Mouse (Mus musculus): ENCODE measurements around the gene Gm13287. TPM values are rescaled to one million over a fixed set of nuclear protein-coding genes. Genes with fewer than 3 reads are reported as not detected.
"Not testable (repeated sequence)": the region's sequence is repeated elsewhere in the genome, so short reads cannot be mapped to it uniquely, and the experiment has no call there.

The Gm13287 gene
- polyA plus RNA-seq, 1 experiment from 2014 or later = not detected

DNA sequence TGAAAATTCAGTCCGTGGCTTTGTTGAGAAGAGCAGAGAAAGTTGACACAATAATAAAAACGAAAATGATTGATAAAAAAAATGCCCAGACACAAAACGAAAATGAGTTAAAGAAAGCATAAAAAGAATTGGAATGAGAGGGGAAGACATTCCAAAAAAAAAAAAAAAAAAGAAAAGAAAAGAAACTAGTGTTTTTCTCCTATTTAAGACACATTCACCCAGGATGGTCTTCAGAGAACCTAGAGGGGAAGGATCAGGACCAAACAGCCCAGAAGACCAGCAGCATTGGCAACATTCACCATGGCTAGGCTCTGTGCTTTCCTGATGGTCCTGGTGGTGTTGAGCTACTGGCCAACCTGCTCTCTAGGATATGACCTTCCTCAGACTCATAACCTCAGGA, 12.9 kb downstream of the Gm13287 start, which contains the start of gene Ifna7:
TSS of gene Ifna7 (plus strand) at position 301 of the 400 bp plus-strand sequence.
- Histone ChIP-seq H3K4me3 (no peak within 1 kb of the TSS), H3K4me2 (no peak within 1 kb of the TSS)
- WGBS = 74% methylated on average over 3 of the region's 3 CpGs

DNA sequence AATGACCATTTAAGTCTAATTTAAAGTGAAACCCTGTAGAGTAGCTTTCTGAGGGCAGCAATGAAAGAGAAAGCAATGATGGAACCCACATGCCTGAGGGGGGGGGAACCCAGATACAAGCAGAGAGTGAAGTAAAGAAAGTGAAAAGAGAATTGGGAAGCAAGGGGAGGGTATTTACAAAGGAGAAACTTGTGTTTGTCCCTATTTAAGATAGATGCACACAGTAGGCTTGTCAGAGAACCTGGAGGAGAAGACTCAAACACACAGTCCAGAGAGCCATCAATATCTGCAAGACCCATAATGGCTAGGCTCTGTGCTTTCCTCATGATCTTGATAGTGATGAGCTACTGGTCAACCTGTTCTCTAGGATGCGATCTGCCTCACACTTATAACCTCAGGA, 16.6 kb downstream of the Gm13287 start, which contains the start of gene Ifna11:
TSS of gene Ifna11 (plus strand) at position 301 of the 400 bp plus-strand sequence.
- H3K27me3 ChIP-seq = no peaks in the 10 kb centered on the region
- no peaks in the 10 kb centered on the region for H3K36me3 ChIP-seq
- 97% methylated on average over 1 of the region's 1 CpGs for WGBS
- H3K4me1 ChIP-seq (replicated peaks) = no peaks in the 10 kb centered on the region
- no peaks in the 10 kb centered on the region for H3K9me3 ChIP-seq
- no peak for ATAC-seq (ENCODE audit: low FRiP score)
- no peak within 1 kb of the TSS for H3K9ac ChIP-seq
- H3K4me3 ChIP-seq = no peak within 1 kb of the TSS
- H3K27ac ChIP-seq = no peak within 1 kb of the TSS
- H3K4me2 ChIP-seq = no peak within 1 kb of the TSS

More for the DNA sequence above, 12.9 kb downstream of the Gm13287 start, which contains the start of gene Ifna7:
- H3K9ac ChIP-seq = no peak within 1 kb of the TSS
- H3K9me3 ChIP-seq = no peaks in the 10 kb centered on the region
- H3K27ac ChIP-seq = no peak within 1 kb of the TSS
- no peaks in the 10 kb centered on the region for H3K36me3 ChIP-seq
- no peak for ATAC-seq (ENCODE audit: low FRiP score)
- H3K4me1 ChIP-seq (replicated peaks) = no peaks in the 10 kb centered on the region
- H3K27me3 ChIP-seq = no peaks in the 10 kb centered on the region

DNA sequence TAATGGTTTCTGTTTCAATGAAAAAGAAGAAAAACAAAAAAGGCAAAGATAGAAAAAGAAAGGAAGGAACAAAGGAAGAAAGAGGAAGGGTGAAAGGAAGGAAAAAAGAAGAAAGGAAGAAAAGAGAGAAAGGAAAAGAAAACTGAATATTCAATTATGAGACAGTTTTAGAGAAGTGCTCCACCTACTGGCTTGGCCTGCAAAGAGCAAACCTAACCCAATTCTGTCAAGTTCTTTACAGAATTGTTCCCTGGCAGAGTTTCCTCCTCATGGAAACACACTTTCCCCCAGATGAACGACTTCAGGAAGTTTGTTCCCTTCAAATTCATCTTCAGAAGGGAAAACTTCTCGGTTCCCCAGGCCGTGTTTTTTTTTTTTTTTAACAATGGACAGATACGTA, 19.9 kb downstream of the Gm13287 start:
- H3K27me3 ChIP-seq = no peaks in the 10 kb centered on the region
- no peak overlapping the region for H3K9ac ChIP-seq
- H3K4me3 ChIP-seq = no peak overlapping the region
- H3K4me1 ChIP-seq (replicated peaks) = no peaks in the 10 kb centered on the region
- H3K9me3 ChIP-seq = no peaks in the 10 kb centered on the region
- no peaks in the 10 kb centered on the region for H3K36me3 ChIP-seq
- no peak overlapping the region for H3K27ac ChIP-seq
- WGBS = 26% methylated on average over 4 of the region's 4 CpGs
- no peak overlapping the region for H3K4me2 ChIP-seq
- no peak for ATAC-seq (ENCODE audit: low FRiP score)

DNA sequence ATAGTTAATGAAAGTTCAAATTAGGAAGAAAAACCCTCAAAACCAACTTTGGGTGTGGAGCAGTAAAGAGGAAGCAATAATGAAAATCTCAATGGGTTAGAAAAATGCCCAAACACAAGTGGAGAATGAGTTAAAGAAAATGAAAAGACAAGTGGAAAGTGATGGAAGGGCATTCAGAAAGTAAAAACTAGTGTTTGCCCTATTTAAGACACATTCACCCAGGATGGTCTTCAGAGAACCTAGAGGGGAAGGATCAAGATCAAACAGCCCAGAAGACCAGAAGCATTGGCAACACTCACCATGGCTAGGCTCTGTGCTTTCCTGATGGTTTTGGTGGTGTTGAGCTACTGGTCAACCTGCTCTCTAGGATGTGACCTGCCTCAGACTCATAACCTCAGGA, 24.1 kb downstream of the Gm13287 start, which contains the start of gene Ifna6:
TSS of gene Ifna6 (plus strand) at position 301 of the 400 bp plus-strand sequence.
- H3K4me2 ChIP-seq; H3K9ac ChIP-seq; H3K4me3 ChIP-seq; ATAC-seq (ENCODE audit: low FRiP score); H3K27ac ChIP-seq; H3K9me3 ChIP-seq; H3K4me1 ChIP-seq (replicated peaks); H3K27me3 ChIP-seq; H3K36me3 ChIP-seq: not testable (repeated sequence)

DNA sequence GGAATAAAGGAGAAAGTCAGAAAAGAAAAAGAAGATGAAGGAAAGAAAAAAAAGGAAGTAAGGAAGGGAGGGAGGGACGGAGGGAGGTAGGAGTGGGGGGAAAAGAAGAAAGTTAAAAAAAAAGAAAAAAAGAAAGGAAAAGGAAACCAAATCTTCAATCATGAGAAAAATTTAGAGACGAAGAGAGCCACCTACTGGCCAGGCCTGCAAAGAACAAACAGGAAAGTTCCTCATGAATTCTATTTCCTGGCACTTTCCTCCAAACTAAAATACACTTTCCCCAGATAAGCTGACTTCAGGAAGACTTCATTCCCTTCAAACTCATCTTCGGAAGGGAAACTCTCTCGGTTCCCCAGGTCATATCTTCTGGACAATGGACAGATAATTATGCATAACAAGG, 27.5 kb downstream of the Gm13287 start:
- 23% methylated on average over 4 of the region's 4 CpGs for WGBS
- Histone ChIP-seq H3K9ac (no peak overlapping the region), H3K27ac (no peak overlapping the region), H3K9me3 (no peaks in the 10 kb centered on the region), H3K27me3 (no peaks in the 10 kb centered on the region), H3K4me3 (no peak overlapping the region), H3K36me3 (no peaks in the 10 kb centered on the region), H3K4me2 (no peak overlapping the region), H3K4me1 (replicated peaks) (no peaks in the 10 kb centered on the region)
- ATAC-seq (ENCODE audit: low FRiP score) = no peak

DNA sequence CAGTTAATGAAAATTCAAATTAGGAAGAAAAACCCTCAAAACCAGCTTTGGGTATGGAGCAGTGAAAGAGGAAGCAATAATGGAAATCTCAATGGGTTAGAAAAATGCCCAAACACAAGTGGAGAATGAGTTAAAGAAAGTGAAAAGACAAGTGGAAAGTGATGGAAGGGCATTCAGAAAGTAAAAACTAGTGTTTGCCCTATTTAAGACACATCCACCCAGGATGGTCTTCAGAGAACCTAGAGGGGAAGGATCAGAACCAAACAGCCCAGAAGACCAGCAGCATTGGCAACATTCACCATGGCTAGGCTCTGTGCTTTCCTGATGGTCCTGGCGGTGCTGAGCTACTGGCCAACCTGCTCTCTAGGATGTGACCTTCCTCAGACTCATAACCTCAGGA, 32.2 kb downstream of the Gm13287 start, which contains the start of gene Ifna5:
TSS of gene Ifna5 (plus strand) at position 301 of the 400 bp plus-strand sequence.
- WGBS = 88% methylated on average over 1 of the region's 1 CpGs
- not testable (repeated sequence) for H3K27ac ChIP-seq

DNA sequence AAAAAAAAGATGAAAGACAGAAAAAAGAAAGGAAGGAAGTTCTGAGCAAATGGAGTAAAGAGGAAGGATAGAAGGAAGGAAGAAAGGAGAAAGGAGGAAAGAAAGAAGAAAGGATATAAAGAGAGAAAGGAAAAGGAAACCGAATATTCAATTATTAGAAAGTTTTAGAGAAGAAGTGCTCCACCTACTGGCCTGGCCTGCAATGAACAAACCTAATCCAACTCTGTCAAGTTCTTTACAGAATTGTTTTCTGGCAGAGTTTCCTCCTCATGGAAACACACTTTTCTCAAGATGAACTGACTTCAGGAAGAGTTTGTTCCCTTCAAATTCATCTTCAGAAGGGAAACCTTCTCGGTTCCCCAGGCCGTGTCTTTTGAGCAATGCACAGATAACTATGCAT, 35.8 kb downstream of the Gm13287 start:
- no peak overlapping the region for H3K27ac ChIP-seq

More for the DNA sequence above, 32.2 kb downstream of the Gm13287 start, which contains the start of gene Ifna5:
- not testable (repeated sequence) for H3K4me3 ChIP-seq; H3K36me3 ChIP-seq; H3K9ac ChIP-seq; H3K27me3 ChIP-seq; ATAC-seq (ENCODE audit: low FRiP score); H3K9me3 ChIP-seq; H3K4me2 ChIP-seq; H3K4me1 ChIP-seq (replicated peaks)

DNA sequence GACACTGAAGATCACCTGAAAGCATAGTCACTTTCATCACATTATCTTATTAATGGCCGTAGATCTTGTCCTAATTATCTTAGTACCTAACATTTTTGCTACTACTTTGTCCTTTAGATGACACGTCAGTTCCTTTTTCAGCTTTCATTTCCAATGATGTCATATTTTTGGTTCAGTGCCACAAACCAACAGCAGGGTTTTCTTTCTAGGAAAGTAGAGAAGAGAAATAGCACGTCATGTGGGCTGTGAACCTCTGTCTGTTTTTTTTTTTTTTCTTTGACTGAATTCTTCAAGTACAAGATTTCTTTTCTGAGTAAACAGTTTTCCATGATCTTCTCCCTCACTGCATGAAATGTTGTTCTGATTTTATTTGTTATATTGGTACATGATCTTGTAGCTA, 37.0 kb downstream of the Gm13287 start:
- Histone ChIP-seq H3K4me1 (replicated peaks) (no peaks in the 10 kb centered on the region), H3K9ac (no peak overlapping the region), H3K9me3 (no peaks in the 10 kb centered on the region), H3K4me3 (no peak overlapping the region), H3K27ac (no peak overlapping the region), H3K36me3 (no peaks in the 10 kb centered on the region), H3K27me3 (no peaks in the 10 kb centered on the region), H3K4me2 (no peak overlapping the region)
- WGBS = 85% methylated on average over 3 of the region's 3 CpGs
- ATAC-seq (ENCODE audit: low FRiP score) = no peak

More for the DNA sequence above, 35.8 kb downstream of the Gm13287 start:
- 46% methylated on average over 3 of the region's 3 CpGs for WGBS
- Histone ChIP-seq H3K4me1 (replicated peaks) (no peaks in the 10 kb centered on the region), H3K9me3 (no peaks in the 10 kb centered on the region), H3K36me3 (no peaks in the 10 kb centered on the region), H3K27me3 (no peaks in the 10 kb centered on the region), H3K4me3 (no peak overlapping the region), H3K9ac (no peak overlapping the region), H3K4me2 (no peak overlapping the region)
- ATAC-seq (ENCODE audit: low FRiP score) = no peak

DNA sequence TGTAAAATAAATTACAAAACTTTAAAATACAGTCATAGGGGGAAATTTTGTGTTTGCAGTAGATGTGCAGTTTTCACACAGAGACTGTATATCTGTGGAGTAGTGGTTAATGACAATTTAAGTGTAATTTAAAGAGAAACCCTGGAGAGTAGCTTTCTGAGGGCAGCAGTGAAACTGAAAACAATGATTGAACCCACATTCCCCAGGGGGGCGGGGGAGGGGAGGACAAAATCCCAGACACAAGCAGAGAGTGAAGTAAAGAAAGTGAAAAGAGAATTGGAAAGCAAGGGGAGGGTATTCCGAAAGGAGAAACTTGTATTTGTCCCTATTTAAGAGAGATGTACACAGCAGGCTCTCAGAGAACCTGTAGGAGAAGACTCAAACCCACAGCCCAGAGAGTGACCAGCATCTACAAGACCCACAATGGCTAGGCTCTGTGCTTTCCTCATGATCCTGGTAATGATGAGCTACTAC, 38.4 kb downstream of the Gm13287 start, which contains the start of gene Ifna4:
TSS of gene Ifna4 (plus strand) at position 424 of the 474 bp plus-strand sequence.
- H3K4me2 ChIP-seq = no peak within 1 kb of the TSS
- H3K9ac ChIP-seq = no peak within 1 kb of the TSS
- no peaks in the 10 kb centered on the region for H3K4me1 ChIP-seq (replicated peaks)
- WGBS = 36% methylated on average over 2 of the region's 2 CpGs
- H3K36me3 ChIP-seq = no peaks in the 10 kb centered on the region
- H3K9me3 ChIP-seq = no peaks in the 10 kb centered on the region
- ATAC-seq (ENCODE audit: low FRiP score) = no peak
- no peaks in the 10 kb centered on the region for H3K27me3 ChIP-seq
- no peak within 1 kb of the TSS for H3K27ac ChIP-seq
- no peak within 1 kb of the TSS for H3K4me3 ChIP-seq

DNA sequence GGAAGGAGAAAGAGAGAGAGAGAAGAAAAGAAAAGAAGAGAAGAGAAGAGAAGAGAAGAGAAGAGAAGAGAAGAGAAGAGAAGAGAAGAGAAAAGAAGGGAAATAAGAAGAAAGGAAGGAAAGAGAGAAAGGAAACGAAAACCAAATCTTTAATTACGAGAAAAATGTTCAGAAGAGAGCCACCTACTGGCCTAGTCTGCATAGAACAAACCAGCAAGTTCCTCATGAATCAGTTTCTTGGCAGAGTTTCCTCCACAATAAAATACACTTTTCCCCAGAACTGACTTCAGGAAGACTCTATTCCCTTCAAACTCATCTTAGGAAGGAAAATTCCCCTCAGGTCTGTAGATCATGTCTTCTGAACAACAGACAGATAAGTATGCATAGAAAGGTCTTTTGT, 42.3 kb downstream of the Gm13287 start:
- Histone ChIP-seq H3K27me3 (no peaks in the 10 kb centered on the region), H3K4me1 (replicated peaks) (no peaks in the 10 kb centered on the region), H3K27ac (no peak overlapping the region), H3K9me3 (no peaks in the 10 kb centered on the region), H3K36me3 (no peaks in the 10 kb centered on the region), H3K4me2 (no peak overlapping the region), H3K4me3 (no peak overlapping the region), H3K9ac (no peak overlapping the region)
- no peak for ATAC-seq (ENCODE audit: low FRiP score)
- 50% methylated on average over 2 of the region's 2 CpGs for WGBS

DNA sequence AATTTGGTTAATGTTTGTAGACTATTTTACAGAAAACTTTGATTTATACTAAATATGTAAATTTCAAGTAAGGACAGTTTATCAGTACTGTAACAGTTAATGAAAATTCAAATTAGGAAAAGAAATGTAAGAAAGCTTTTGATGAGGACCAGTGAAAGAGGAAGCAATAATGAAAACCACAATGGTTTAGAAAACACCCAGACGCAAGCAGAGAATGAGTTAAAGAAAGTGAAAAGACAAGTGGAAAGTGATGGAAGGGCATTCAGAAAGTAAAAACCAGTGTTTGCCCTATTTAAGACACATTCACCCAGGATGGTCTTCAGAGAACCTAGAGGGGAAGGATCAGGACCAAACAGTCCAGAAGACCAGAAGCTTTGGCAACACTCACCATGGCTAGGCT, 46.6 kb downstream of the Gm13287 start, which contains the start of gene Ifna1:
TSS of gene Ifna1 (plus strand) at position 390 of the 400 bp plus-strand sequence.
- ATAC-seq (ENCODE audit: low FRiP score) = no peak
- H3K36me3 ChIP-seq = no peaks in the 10 kb centered on the region
- no peak within 1 kb of the TSS for H3K27ac ChIP-seq
- WGBS = 74% methylated on average over 1 of the region's 1 CpGs
- H3K9me3 ChIP-seq = no peaks in the 10 kb centered on the region
- H3K4me2 ChIP-seq = no peak within 1 kb of the TSS
- no peak within 1 kb of the TSS for H3K4me3 ChIP-seq
- no peak within 1 kb of the TSS for H3K9ac ChIP-seq
- H3K27me3 ChIP-seq = no peaks in the 10 kb centered on the region
- peaks cover 5% of the 10 kb centered on the region; the same call in 1 of the 2 replicates for H3K4me1 ChIP-seq (replicated peaks)

DNA sequence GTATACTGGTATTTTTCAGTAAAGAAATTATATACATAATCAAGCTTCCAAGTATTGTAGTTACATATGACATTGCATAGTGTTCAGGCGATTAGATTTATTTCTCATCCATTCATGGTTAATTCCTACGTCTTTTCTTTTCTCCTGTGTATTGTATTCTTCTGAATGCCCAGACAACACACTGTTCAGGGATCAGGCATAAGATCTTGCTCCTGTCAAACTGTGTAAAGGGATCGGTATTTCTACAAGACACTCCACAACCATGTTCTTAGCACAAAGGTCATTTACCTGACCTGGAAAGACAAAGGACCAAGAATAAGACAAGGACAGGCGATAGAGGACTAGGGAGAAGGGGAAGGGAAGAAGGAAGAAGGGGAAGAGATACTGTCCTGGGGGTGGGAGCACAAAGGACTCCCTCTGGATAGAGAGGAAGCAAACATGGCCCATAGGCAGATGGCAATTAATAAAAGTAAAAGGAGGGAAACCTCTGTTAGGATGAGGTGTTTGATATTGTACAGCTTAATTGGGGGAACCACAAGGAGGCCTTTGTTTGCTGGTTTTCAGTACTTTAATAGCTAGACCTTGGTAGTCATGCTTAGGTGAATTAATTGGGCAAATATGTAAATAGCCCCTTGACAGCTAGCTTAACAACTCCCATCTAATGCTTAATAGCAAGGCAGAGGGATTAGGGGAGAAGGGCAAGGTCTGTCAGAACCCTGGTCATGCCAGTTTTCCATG, 48.1 kb downstream of the Gm13287 start:
- Histone ChIP-seq H3K9me3 (no peaks in the 10 kb centered on the region), H3K36me3 (no peaks in the 10 kb centered on the region), H3K27me3 (no peaks in the 10 kb centered on the region), H3K9ac (no peak overlapping the region), H3K4me1 (replicated peaks) (peaks cover 5% of the 10 kb centered on the region; the same call in 1 of the 2 replicates), H3K4me3 (no peak overlapping the region), H3K4me2 (no peak overlapping the region), H3K27ac (no peak overlapping the region)
- WGBS = 36% methylated on average over 4 of the region's 4 CpGs
- ATAC-seq (ENCODE audit: low FRiP score) = no peak

Data from hindbrain, embryonic 13.5 days (tissue).